Mouse (Mus musculus) spleen, adult 18-20 months (tissue): ENCODE measurements around the gene Ranbp3.

Source experiments
- DNase-seq, 2 experiments: peaks; one replicate each; pipeline ENCODE4 v3.0.0; 2022; ENCODE audit warnings: mixed read lengths in 2 of 2

The Ranbp3 gene

GRCm38 (mm10) chr17:56681791-56682190 is 8.7 kb downstream of the Ranbp3 start:
- no peak for DNase-seq

GRCm38 (mm10) chr17:56682880-56683279 is 9.8 kb downstream of the Ranbp3 start:
- no peak for DNase-seq

GRCm38 (mm10) chr17:56683546-56684140 is 10.5 kb downstream of the Ranbp3 start:
- DNase-seq, result no peak

GRCm38 (mm10) chr17:56684649-56685048 is 11.6 kb downstream of the Ranbp3 start:
- no peak for DNase-seq

GRCm38 (mm10) chr17:56686801-56687200 is 13.7 kb downstream of the Ranbp3 start:
- DNase-seq, result no peak

- DNase-seq, result no peak
Observed at GRCm38 (mm10) chr17:56688045-56688444, 15.0 kb downstream of the Ranbp3 start.

GRCm38 (mm10) chr17:56688689-56689088 is 15.6 kb downstream of the Ranbp3 start:
- DNase-seq, result no peak

GRCm38 (mm10) chr17:56693395-56693794 is 20.3 kb downstream of the Ranbp3 start:
- DNase-seq, result no peak

- DNase-seq, result no peak
Observed at GRCm38 (mm10) chr17:56693851-56694310, 20.8 kb downstream of the Ranbp3 start.

- no peak for DNase-seq
Observed at GRCm38 (mm10) chr17:56700451-56700850, 27.4 kb downstream of the Ranbp3 start.

- no peak for DNase-seq
Observed at GRCm38 (mm10) chr17:56703038-56703437, 29.9 kb downstream of the Ranbp3 start.

GRCm38 (mm10) chr17:56706515-56706914 is 33.4 kb downstream of the Ranbp3 start:
- DNase-seq, result no peak

GRCm38 (mm10) chr17:56708692-56709091 is 35.6 kb downstream of the Ranbp3 start:
- DNase-seq, result no peak

GRCm38 (mm10) chr17:56709708-56710107 is 36.6 kb downstream of the Ranbp3 start:
- no peak for DNase-seq

GRCm38 (mm10) chr17:56715360-56715759 is 42.3 kb downstream of the Ranbp3 start:
- no peak for DNase-seq

- DNase-seq, result no peak
Observed at GRCm38 (mm10) chr17:56715914-56716654, 43.0 kb downstream of the Ranbp3 start.

- peak; percentile 96 for DNase-seq
Observed at GRCm38 (mm10) chr17:56716655-56717362, 43.7 kb downstream of the Ranbp3 start.

- peak; percentile 90 to 91 for DNase-seq
Observed at GRCm38 (mm10) chr17:56717363-56718058, 44.4 kb downstream of the Ranbp3 start, which contains the start of the genes Ndufa11 and Vmac. Gene Ndufa11 (plus strand): TSS chr17:56717767. Gene Vmac (minus strand): TSS chr17:56718022.

- no peak for DNase-seq
Observed at GRCm38 (mm10) chr17:56722441-56722840, 49.3 kb downstream of the Ranbp3 start.

- DNase-seq, result no peak
Observed at GRCm38 (mm10) chr17:56723419-56724161, 50.5 kb downstream of the Ranbp3 start.

- DNase-seq, result no peak
Observed at GRCm38 (mm10) chr17:56727029-56727649, 54.0 kb downstream of the Ranbp3 start.

GRCm38 (mm10) chr17:56727659-56728058 is 54.6 kb downstream of the Ranbp3 start:
- DNase-seq, result no peak
